Mouse (Mus musculus): ENCODE results near the gene Ccdc15. TPM values are rescaled to one million over a fixed set of nuclear protein-coding genes. Genes with fewer than 3 reads are reported as not detected.
A peak's percentile ranks its signal among the peaks of the same experiment; 100 is the strongest.

Gene Ccdc15
- polyA plus RNA-seq, 1 experiment from 2014 or later = 9.3 TPM

DNA sequence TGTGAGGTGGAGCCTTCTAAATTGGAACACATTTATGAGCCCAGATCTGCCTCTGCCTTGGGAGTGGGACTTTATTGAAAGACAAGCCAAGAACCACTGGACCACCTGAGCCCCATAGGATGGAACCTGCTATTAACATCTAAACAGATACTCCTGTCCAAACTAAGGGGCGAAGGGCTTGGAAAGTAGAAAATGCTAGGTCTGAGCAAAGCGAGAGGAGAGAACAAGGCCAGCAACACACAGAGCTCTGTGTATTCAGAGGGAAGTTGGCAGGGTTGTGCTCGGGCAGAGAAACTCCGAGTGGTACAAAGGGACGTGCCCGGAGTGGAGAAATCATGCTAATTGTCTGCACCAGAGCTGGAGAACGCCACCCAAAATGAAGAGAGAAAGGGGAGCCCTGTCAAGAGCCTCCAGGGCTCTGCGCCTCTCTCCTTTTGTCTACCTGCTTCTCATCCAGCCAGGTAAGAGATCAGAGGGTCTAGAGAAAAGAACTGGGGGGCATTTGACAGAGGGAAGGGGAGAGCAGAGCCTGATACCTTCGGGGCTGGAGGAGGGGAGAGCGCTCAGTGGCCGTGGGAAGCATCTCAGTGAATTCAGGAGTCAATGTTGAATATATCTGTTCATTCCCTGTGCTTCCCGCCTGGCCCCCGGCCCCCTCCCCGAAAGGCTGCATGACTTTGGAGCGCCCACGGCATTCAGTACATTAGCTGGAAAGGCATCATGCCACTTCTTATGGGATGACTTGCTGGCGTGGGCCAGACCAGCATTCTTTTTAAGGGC, 19.3 kb upstream of the Ccdc15 start, which contains the start of gene Hepacam:
Gene Hepacam (plus strand): TSS at position 51 of the 780 bp plus-strand sequence.
- Histone ChIP-seq H3K36me3 (no peaks in the 10 kb centered on the region), H3K4me3 (no peak within 1 kb of the TSS), H3K4me2 (no peak within 1 kb of the TSS), H3K27ac (no peak within 1 kb of the TSS), H3K9ac (no peak within 1 kb of the TSS), H3K27me3 (no peaks in the 10 kb centered on the region), H3K4me1 (no peaks in the 10 kb centered on the region), H3K9me3 (no peaks in the 10 kb centered on the region)
- WGBS = 81% methylated on average over 17 of the region's 17 CpGs
- no peak for ATAC-seq (ENCODE audit: borderline replicate concordance, extremely low read depth, low FRiP score, low TSS enrichment)

DNA sequence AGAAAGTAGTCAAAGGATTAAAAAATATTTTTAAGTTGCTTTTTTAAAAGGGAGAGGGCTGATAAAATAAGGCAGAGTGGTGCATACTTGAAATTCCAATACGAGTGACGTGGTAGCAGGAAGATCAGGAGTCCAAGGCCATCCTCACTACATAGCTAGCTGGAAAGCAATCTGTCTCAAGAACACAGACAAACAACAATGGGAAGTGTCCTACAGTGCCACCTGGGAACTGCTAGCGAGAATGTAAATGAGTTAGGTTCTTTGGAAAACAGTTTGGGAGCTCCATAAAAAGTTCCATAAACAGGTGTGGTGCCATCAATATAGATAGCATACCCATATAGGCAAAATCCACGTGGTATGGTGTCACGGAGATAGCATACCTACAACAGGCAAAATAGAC, 17.5 kb upstream of the Ccdc15 start:
- Histone ChIP-seq H3K9me3 (no peaks in the 10 kb centered on the region), H3K4me1 (no peaks in the 10 kb centered on the region), H3K27me3 (no peaks in the 10 kb centered on the region), H3K36me3 (no peaks in the 10 kb centered on the region), H3K4me3 (no peak overlapping the region), H3K27ac (no peak overlapping the region), H3K4me2 (no peak overlapping the region), H3K9ac (no peak overlapping the region)
- WGBS = 50% methylated on average over 5 of the region's 5 CpGs
- no peak for ATAC-seq (ENCODE audit: borderline replicate concordance, extremely low read depth, low FRiP score, low TSS enrichment)

- H3K27me3 ChIP-seq = no peaks in the 10 kb centered on the region
- H3K36me3 ChIP-seq = no peaks in the 10 kb centered on the region
- H3K9me3 ChIP-seq = no peaks in the 10 kb centered on the region
- H3K4me2 ChIP-seq = no peak overlapping the region
- peaks cover 9% of the 10 kb centered on the region for H3K4me1 ChIP-seq
- H3K27ac ChIP-seq = no peak overlapping the region
- no peak overlapping the region for H3K4me3 ChIP-seq
- no peak for ATAC-seq (ENCODE audit: borderline replicate concordance, extremely low read depth, low FRiP score, low TSS enrichment)
- WGBS = 63% methylated on average over 3 of the region's 3 CpGs
- H3K9ac ChIP-seq = no peak overlapping the region
Observed at GRCm38 (mm10) chr9:37364392-37364791, 16.2 kb upstream of the Ccdc15 start.

- no peak overlapping the region for H3K9ac ChIP-seq
- H3K4me3 ChIP-seq = no peak overlapping the region
- no peak overlapping the region for H3K27ac ChIP-seq
- H3K27me3 ChIP-seq = no peaks in the 10 kb centered on the region
- no peak overlapping the region for H3K4me2 ChIP-seq
- WGBS = 69% methylated on average over 3 of the region's 3 CpGs
- H3K4me1 ChIP-seq = peaks cover 16% of the 10 kb centered on the region
- no peak for ATAC-seq (ENCODE audit: borderline replicate concordance, extremely low read depth, low FRiP score, low TSS enrichment)
- H3K36me3 ChIP-seq = no peaks in the 10 kb centered on the region
- H3K9me3 ChIP-seq = no peaks in the 10 kb centered on the region
Observed at GRCm38 (mm10) chr9:37363551-37363950, 15.3 kb upstream of the Ccdc15 start.

DNA sequence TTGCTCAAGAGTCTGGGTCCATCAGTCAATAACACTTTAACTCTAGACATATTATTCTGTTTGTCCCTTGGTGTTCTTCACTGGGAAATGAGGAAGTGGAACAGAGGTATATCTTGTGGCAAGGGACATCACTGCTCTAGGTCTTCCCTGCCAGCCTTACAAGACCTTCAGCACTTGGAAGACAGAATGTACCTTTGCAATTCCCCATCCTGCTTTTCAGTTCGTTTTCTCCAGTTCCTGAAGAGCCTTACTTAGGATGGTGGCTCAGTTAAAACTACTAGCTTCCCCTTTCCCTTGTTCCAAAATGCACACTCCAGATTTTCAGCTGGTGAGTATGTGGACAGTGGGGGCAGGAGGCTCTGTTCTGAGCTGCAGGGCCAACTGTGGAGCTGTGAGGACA, 14.6 kb upstream of the Ccdc15 start:
- no peaks in the 10 kb centered on the region for H3K9me3 ChIP-seq
- peaks cover 17% of the 10 kb centered on the region for H3K4me1 ChIP-seq
- H3K9ac ChIP-seq = no peak overlapping the region
- H3K36me3 ChIP-seq = no peaks in the 10 kb centered on the region
- H3K4me3 ChIP-seq = no peak overlapping the region
- no peaks in the 10 kb centered on the region for H3K27me3 ChIP-seq
- WGBS = 56% methylated on average over 1 of the region's 1 CpGs
- no peak overlapping the region for H3K27ac ChIP-seq
- no peak overlapping the region for H3K4me2 ChIP-seq
- no peak for ATAC-seq (ENCODE audit: borderline replicate concordance, extremely low read depth, low FRiP score, low TSS enrichment)

DNA sequence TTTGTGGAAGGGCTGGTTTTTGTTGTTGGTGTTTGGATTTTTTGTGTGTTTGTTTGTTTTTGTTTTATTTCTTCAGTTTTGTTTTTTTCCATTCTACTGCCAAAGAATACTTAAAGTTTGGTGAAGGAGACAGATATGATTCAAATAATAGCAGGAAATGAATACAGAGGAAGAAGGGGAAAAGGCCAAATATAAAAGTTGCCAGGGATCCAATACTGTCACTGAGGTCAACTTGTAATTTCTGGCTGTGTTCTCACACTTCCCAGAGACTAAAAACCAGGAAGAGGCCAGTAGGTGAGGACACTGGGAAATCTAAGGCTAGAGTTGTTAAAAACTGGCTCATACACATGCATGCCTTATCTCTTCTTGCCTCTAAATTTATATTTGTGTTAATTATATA, 13.9 kb upstream of the Ccdc15 start:
- no peak overlapping the region for H3K27ac ChIP-seq
- H3K9ac ChIP-seq = no peak overlapping the region
- H3K4me1 ChIP-seq = peaks cover 17% of the 10 kb centered on the region
- no peak for ATAC-seq (ENCODE audit: borderline replicate concordance, extremely low read depth, low FRiP score, low TSS enrichment)
- H3K27me3 ChIP-seq = no peaks in the 10 kb centered on the region
- no peak overlapping the region for H3K4me2 ChIP-seq
- H3K36me3 ChIP-seq = no peaks in the 10 kb centered on the region
- H3K4me3 ChIP-seq = no peak overlapping the region
- no peaks in the 10 kb centered on the region for H3K9me3 ChIP-seq

DNA sequence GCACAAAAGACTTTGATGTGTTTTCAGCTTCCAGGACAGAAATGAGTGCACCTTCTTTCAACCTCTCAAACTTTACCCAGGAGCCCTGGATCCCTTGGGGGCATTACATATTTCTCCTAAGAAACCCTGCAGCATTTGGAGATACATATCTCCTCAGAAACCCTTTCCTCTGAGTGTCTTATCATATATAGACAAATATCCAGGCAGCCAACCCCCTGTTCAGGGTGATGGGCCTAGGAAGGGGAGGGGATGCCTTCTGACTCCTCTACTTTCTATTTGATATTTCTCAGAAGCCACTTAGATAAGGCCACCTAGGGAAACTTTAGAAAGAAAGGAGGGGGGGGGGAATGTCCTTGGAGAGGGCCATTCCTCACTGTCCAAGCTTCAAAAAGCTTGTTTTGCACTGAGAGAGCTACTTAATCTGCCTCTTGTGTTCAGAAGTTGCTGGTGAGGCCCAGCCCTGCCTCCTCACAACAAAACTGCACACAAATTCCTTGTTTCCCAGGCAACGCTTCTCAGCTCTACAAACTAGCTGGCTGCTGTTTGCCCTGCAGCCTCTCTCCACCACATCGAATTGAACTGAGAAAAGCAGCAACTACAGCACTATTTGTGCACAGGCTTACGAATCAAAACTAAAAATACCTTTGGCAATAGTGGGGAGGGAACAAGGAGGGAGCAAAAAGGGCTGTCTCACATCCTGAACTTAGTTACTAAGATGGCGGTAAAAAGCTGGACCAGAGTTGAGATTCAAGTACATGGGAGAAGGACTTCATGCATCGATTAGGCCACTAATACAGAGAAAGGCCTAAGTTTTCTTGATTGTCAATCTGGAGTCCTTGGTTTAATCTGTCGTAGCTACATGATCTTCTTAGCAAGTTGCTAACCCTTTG, 11.3 kb upstream of the Ccdc15 start:
- Histone ChIP-seq H3K4me1 (peaks cover 17% of the 10 kb centered on the region), H3K9me3 (no peaks in the 10 kb centered on the region), H3K27ac (peak overlapping the region; percentile 79), H3K4me2 (no peak overlapping the region), H3K4me3 (no peak overlapping the region), H3K36me3 (no peaks in the 10 kb centered on the region), H3K27me3 (no peaks in the 10 kb centered on the region), H3K9ac (no peak overlapping the region)
- 39% methylated on average over 6 of the region's 6 CpGs for WGBS
- ATAC-seq (ENCODE audit: borderline replicate concordance, extremely low read depth, low FRiP score, low TSS enrichment) = peak; percentile 56

GRCm38 (mm10) chr9:37358713-37359330, 10.6 kb upstream of the Ccdc15 start:
- no peak overlapping the region for H3K4me3 ChIP-seq
- peak; percentile 17; the same call in 1 of the 2 replicates for ATAC-seq (ENCODE audit: borderline replicate concordance, extremely low read depth, low FRiP score, low TSS enrichment)
- H3K9ac ChIP-seq = no peak overlapping the region
- H3K27ac ChIP-seq = peak overlapping the region; percentile 79
- H3K27me3 ChIP-seq = no peaks in the 10 kb centered on the region
- H3K4me1 ChIP-seq = peaks cover 17% of the 10 kb centered on the region
- 65% methylated on average over 7 of the region's 7 CpGs for WGBS
- H3K9me3 ChIP-seq = no peaks in the 10 kb centered on the region
- H3K36me3 ChIP-seq = no peaks in the 10 kb centered on the region
- no peak overlapping the region for H3K4me2 ChIP-seq

DNA sequence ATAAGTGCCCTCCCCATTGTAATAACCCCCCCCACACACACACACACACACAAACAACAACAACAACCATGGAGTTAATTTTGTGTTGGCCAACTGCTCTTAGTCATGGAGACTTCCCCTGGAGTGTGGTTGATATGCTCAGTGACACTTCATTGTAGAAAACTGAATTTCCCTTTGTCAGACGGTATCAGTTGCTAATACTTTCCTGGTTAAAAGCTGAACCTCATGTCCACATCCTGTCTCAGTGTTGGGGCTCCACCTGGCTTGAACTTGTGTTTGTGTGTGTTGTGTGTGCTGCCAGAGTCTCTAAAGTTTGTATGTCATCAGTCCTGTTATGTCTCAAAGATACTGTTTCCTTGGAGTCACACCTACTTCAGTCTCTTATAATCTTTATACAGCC, 6.3 kb upstream of the Ccdc15 start:
- Histone ChIP-seq H3K36me3 (no peaks in the 10 kb centered on the region), H3K4me1 (peaks cover 11% of the 10 kb centered on the region), H3K4me3 (no peak overlapping the region), H3K9ac (no peak overlapping the region), H3K27me3 (no peaks in the 10 kb centered on the region), H3K27ac (no peak overlapping the region), H3K4me2 (no peak overlapping the region), H3K9me3 (no peaks in the 10 kb centered on the region)
- 66% methylated on average over 1 of the region's 1 CpGs for WGBS
- ATAC-seq (ENCODE audit: borderline replicate concordance, extremely low read depth, low FRiP score, low TSS enrichment) = no peak

GRCm38 (mm10) chr9:37351266-37351665, 3.0 kb upstream of the Ccdc15 start:
- no peak overlapping the region for H3K27ac ChIP-seq
- no peaks in the 10 kb centered on the region for H3K9me3 ChIP-seq
- ATAC-seq (ENCODE audit: borderline replicate concordance, extremely low read depth, low FRiP score, low TSS enrichment) = no peak
- no peak overlapping the region for H3K9ac ChIP-seq
- WGBS = 39% methylated on average over 2 of the region's 2 CpGs
- peaks cover 17% of the 10 kb centered on the region; the same call in 1 of the 2 replicates for H3K4me1 ChIP-seq
- no peaks in the 10 kb centered on the region for H3K27me3 ChIP-seq
- no peak overlapping the region for H3K4me3 ChIP-seq
- H3K4me2 ChIP-seq = no peak overlapping the region
- H3K36me3 ChIP-seq = no peaks in the 10 kb centered on the region

- WGBS = 89% methylated on average over 3 of the region's 3 CpGs
- Histone ChIP-seq H3K4me3 (peak overlapping the region; percentile 69), H3K9ac (peak overlapping the region; percentile 84), H3K36me3 (no peaks in the 10 kb centered on the region), H3K27me3 (no peaks in the 10 kb centered on the region), H3K9me3 (no peaks in the 10 kb centered on the region), H3K27ac (no peak overlapping the region), H3K4me2 (peak overlapping the region; percentile 87), H3K4me1 (peaks cover 17% of the 10 kb centered on the region; the same call in 1 of the 2 replicates)
- ATAC-seq (ENCODE audit: borderline replicate concordance, extremely low read depth, low FRiP score, low TSS enrichment) = no peak
Observed at GRCm38 (mm10) chr9:37349050-37349449, 818 bp upstream of the Ccdc15 start.
